Mouse (Mus musculus) ovary, postnatal 14 days (tissue): ENCODE results near the gene Zfp651.

Experiments
- DNase-seq: peaks from one replicate; pipeline ENCODE4 v3.0.0; 2022; ENCODE audit warnings: low spot score

The Zfp651 gene

GRCm38 (mm10) chr9:121815183-121815582 is 56.1 kb downstream of the Zfp651 start:
- DNase-seq, result no peak

GRCm38 (mm10) chr9:121819073-121819770 is 60.1 kb downstream of the Zfp651 start:
- no peak for DNase-seq

GRCm38 (mm10) chr9:121819771-121820471 is 60.8 kb downstream of the Zfp651 start:
- DNase-seq, result no peak

GRCm38 (mm10) chr9:121820765-121821164 is 61.6 kb downstream of the Zfp651 start:
- DNase-seq, result no peak
